Mouse (Mus musculus): ENCODE data around the gene Tfb2m.

The Tfb2m gene

GRCm38 (mm10) chr1:179545768-179546550 lies at the start of gene Tfb2m, which contains the start of gene Cnst:
Gene Tfb2m, minus strand, starts transcription at chr1:179546267.
Gene Cnst, plus strand, starts transcription at chr1:179546370.
- peak; percentile 98 for DNase-seq (ENCODE audit: low spot score in 2 of 2)

GRCm38 (mm10) chr1:179592972-179593371 lies 46.9 kb upstream of the Tfb2m start:
- DNase-seq (ENCODE audit: low spot score in 2 of 2), result no peak

- DNase-seq (ENCODE audit: low spot score in 2 of 2), result no peak
Measured at GRCm38 (mm10) chr1:179592143-179592542, 46.1 kb upstream of the Tfb2m start.

- peak; percentile 57 to 68 for DNase-seq (ENCODE audit: low spot score in 2 of 2)
Measured at GRCm38 (mm10) chr1:179591639-179592038, 45.6 kb upstream of the Tfb2m start.

- DNase-seq (ENCODE audit: low spot score in 2 of 2), result no peak
Measured at GRCm38 (mm10) chr1:179588230-179588629, 42.2 kb upstream of the Tfb2m start.

GRCm38 (mm10) chr1:179586430-179587095 lies 40.5 kb upstream of the Tfb2m start:
- DNase-seq (ENCODE audit: low spot score in 2 of 2), result no peak

- no peak for DNase-seq (ENCODE audit: low spot score in 2 of 2)
Measured at GRCm38 (mm10) chr1:179585646-179586045, 39.6 kb upstream of the Tfb2m start.

- no peak for DNase-seq (ENCODE audit: low spot score in 2 of 2)
Measured at GRCm38 (mm10) chr1:179584220-179584619, 38.2 kb upstream of the Tfb2m start.

GRCm38 (mm10) chr1:179583090-179583489 lies 37.0 kb upstream of the Tfb2m start:
- no peak for DNase-seq (ENCODE audit: low spot score in 2 of 2)

GRCm38 (mm10) chr1:179582021-179582433 lies 36.0 kb upstream of the Tfb2m start:
- no peak for DNase-seq (ENCODE audit: low spot score in 2 of 2)

- no peak for DNase-seq (ENCODE audit: low spot score in 2 of 2)
Measured at GRCm38 (mm10) chr1:179581422-179581821, 35.4 kb upstream of the Tfb2m start.

- no peak for DNase-seq (ENCODE audit: low spot score in 2 of 2)
Measured at GRCm38 (mm10) chr1:179580200-179580599, 34.1 kb upstream of the Tfb2m start.

GRCm38 (mm10) chr1:179578625-179579024 lies 32.6 kb upstream of the Tfb2m start:
- no peak for DNase-seq (ENCODE audit: low spot score in 2 of 2)

GRCm38 (mm10) chr1:179573650-179574206 lies 27.7 kb upstream of the Tfb2m start:
- DNase-seq (ENCODE audit: low spot score in 2 of 2), result no peak

GRCm38 (mm10) chr1:179571686-179572085 lies 25.6 kb upstream of the Tfb2m start:
- DNase-seq (ENCODE audit: low spot score in 2 of 2), result no peak

- DNase-seq (ENCODE audit: low spot score in 2 of 2), result no peak
Measured at GRCm38 (mm10) chr1:179570482-179570881, 24.4 kb upstream of the Tfb2m start.

- no peak for DNase-seq (ENCODE audit: low spot score in 2 of 2)
Measured at GRCm38 (mm10) chr1:179568690-179569398, 22.8 kb upstream of the Tfb2m start.

- no peak for DNase-seq (ENCODE audit: low spot score in 2 of 2)
Measured at GRCm38 (mm10) chr1:179567558-179567957, 21.5 kb upstream of the Tfb2m start.

GRCm38 (mm10) chr1:179563926-179564325 lies 17.9 kb upstream of the Tfb2m start:
- no peak for DNase-seq (ENCODE audit: low spot score in 2 of 2)

GRCm38 (mm10) chr1:179563211-179563610 lies 17.1 kb upstream of the Tfb2m start:
- no peak for DNase-seq (ENCODE audit: low spot score in 2 of 2)

- no peak for DNase-seq (ENCODE audit: low spot score in 2 of 2)
Measured at GRCm38 (mm10) chr1:179560845-179561430, 14.9 kb upstream of the Tfb2m start.

All from right cerebral cortex, adult 2 months (tissue).